In the genomic region with DNA sequence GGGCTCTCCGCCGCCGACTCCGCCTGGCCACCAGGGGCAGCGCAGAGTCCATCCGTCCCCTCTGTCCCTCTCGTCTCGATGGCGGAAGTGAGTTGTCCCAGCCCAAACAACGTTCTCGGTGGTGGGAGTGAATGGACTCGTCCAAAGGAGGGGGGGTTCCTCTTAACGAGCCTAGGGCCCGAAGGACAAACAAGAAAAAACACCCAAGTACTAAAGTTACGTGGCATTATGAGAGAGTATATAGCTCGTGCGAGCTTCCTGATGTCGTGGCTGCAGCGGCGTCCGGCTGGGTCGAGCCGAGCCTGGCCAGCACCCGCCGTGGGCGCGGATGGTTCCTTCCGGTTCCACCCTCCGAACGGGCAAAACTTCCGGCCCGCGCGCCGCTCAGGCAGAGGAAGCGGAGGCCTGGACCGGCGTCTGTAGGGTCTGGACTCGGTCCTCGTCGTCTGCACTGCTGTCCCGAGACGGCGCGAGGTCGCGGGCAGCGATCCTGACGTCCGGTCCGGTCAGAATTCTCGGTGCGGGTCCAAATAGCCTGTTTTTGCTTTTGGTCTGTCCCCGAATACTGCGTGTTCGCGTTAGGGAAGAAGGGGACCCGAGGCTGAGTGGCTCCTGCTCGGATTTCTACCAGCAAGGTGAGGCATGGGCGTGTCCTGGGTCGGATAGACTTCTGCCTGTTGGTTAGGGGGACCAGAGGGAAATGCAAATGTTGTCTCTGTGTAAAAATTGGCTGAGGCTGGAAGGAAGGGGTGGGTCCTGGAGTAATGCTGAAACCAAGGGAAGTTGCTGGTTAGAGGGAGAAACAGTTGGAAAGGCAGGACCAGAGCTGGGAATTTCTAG, we compare ENCODE assay signal across 8 mouse cellular contexts. TPM values are rescaled to one million over a fixed set of nuclear protein-coding genes. Genes with fewer than 3 reads are reported as not detected.
DNase-seq lines count a peak whose midpoint lies in the region; ATAC-seq and TF ChIP-seq lines count a peak whose summit lies in the region.

A gene (plus strand): TSS at position 362 of the 840 bp plus-strand sequence.

- peak within 1 kb of the TSS; percentile 83 for H3K27ac ChIP-seq in MEL (ENCODE audit: control insufficient read depth, low read depth, low read length)
- H3K27ac ChIP-seq in cerebellum, adult 2 months (ENCODE audit: insufficient read depth, low read length): peak within 1 kb of the TSS; percentile 92
- peak within 1 kb of the TSS; percentile 76 for H3K27ac ChIP-seq in forebrain, postnatal 0 days (ENCODE audit: low read depth, low read length)
- H3K27ac ChIP-seq in lung, embryonic 15.5 days: peak within 1 kb of the TSS; percentile 91

- peaks cover 0 to 14% of the 10 kb centered on the region in 2 experiments for H3K36me3 ChIP-seq in MEL (ENCODE audit: control insufficient read depth in 1 of 2, insufficient read depth in 2 of 2, low read length in 2 of 2)
- H3K36me3 ChIP-seq in forebrain, postnatal 0 days (ENCODE audit: insufficient read depth): peaks cover 31% of the 10 kb centered on the region
- peaks cover 22% of the 10 kb centered on the region for H3K36me3 ChIP-seq in lung, embryonic 15.5 days

- H3K4me1 ChIP-seq in MEL (ENCODE audit: control insufficient read depth in 1 of 2, insufficient read depth in 2 of 2, low read length in 2 of 2): peaks cover 3 to 20% of the 10 kb centered on the region in 2 experiments; a peak in 3 of 4 replicates
- H3K4me1 ChIP-seq in cerebellum, adult 2 months (ENCODE audit: control insufficient read depth, insufficient read depth, low read length): peaks cover 2% of the 10 kb centered on the region; the same call in 1 of the 2 replicates
- no peaks in the 10 kb centered on the region for H3K4me1 ChIP-seq in forebrain, postnatal 0 days (ENCODE audit: insufficient read depth)
- peaks cover 25% of the 10 kb centered on the region for H3K4me1 ChIP-seq in lung, embryonic 15.5 days

- TF ChIP-seq EP300 in MEL (IDR thresholded peaks at IDR 0.05; ENCODE audit: low read depth in 1 of 2, low read length in 2 of 2): peak in 1 of 2 experiments; percentile 65; a peak in 2 of 4 replicates

- H3K9ac ChIP-seq in MEL (ENCODE audit: control insufficient read depth, low read depth, low read length, poor library complexity, severe bottlenecking): peak within 1 kb of the TSS; percentile 95
- peak within 1 kb of the TSS; percentile 79 for H3K9ac ChIP-seq in forebrain, postnatal 0 days
- H3K9ac ChIP-seq in lung, embryonic 15.5 days: peak within 1 kb of the TSS; percentile 89

- no peaks in the 10 kb centered on the region for H3K27me3 ChIP-seq in MEL (ENCODE audit: control insufficient read depth in 1 of 2, insufficient read depth in 2 of 2, low read length in 2 of 2)
- no peaks in the 10 kb centered on the region for H3K27me3 ChIP-seq in cerebellum, adult 2 months (ENCODE audit: control insufficient read depth, insufficient read depth, low read length)
- H3K27me3 ChIP-seq in forebrain, postnatal 0 days (ENCODE audit: insufficient read depth, low read length): no peaks in the 10 kb centered on the region
- H3K27me3 ChIP-seq in lung, embryonic 15.5 days: no peaks in the 10 kb centered on the region

- peak within 1 kb of the TSS; percentile 96 for H3K4me2 ChIP-seq in forebrain, postnatal 0 days (ENCODE audit: low read depth)
- peak within 1 kb of the TSS; percentile 98 for H3K4me2 ChIP-seq in lung, embryonic 15.5 days

- WGBS in cerebellum, adult 2 months: under 1% methylated on average over 61 of the region's 61 CpGs
- WGBS in forebrain, postnatal 0 days: under 1% methylated on average over 61 of the region's 61 CpGs
- WGBS in lung, embryonic 15.5 days: under 1% methylated on average over 61 of the region's 61 CpGs

- H3K4me3 ChIP-seq in MEL (ENCODE audit: control insufficient read depth in 1 of 2, insufficient read depth in 1 of 2, low read depth in 2 of 2, low read length in 2 of 2): peak within 1 kb of the TSS; percentile 81 to 96
- peak within 1 kb of the TSS; percentile 89 for H3K4me3 ChIP-seq in cerebellum, adult 2 months (replicated peaks; ENCODE audit: insufficient read depth, low read depth, low read length)
- H3K4me3 ChIP-seq in forebrain, postnatal 0 days (ENCODE audit: low read depth, low read length): peak within 1 kb of the TSS; percentile 75
- peak within 1 kb of the TSS; percentile 97 for H3K4me3 ChIP-seq in lung, embryonic 15.5 days

- peak; percentile 85 to 99 (median 99) for TF ChIP-seq CTCF in MEL (IDR thresholded peaks at IDR 0.05 in 2 of 3, conservative IDR thresholded peaks at IDR 0.05 in 1 of 3; ENCODE audit: control insufficient read depth in 1 of 3, insufficient read depth in 1 of 3, low read depth in 2 of 3, low read length in 3 of 3, poor library complexity in 1 of 3, severe bottlenecking in 1 of 3)
- peak; percentile 90 for TF ChIP-seq CTCF in cerebellum, adult 2 months (IDR thresholded peaks at IDR 0.05; ENCODE audit: borderline replicate concordance, insufficient read depth, low read depth, low read length)
- TF ChIP-seq CTCF in forebrain, postnatal 0 days (IDR thresholded peaks at IDR 0.05; ENCODE audit: low read depth): peak; percentile 97

- peaks cover 13% of the 10 kb centered on the region for H3K79me2 ChIP-seq in MEL (ENCODE audit: control insufficient read depth, insufficient read depth, low read length, poor library complexity)

- peak; percentile 97 for DNase-seq in MEL (ENCODE audit: low read depth, low spot score)
- peak; percentile 91 to 94 for DNase-seq in cerebellum, adult 2 months
- peak; percentile 96 for DNase-seq in forebrain, postnatal 0 days
- peak; percentile 94 for DNase-seq in heart, postnatal 4 days
- peak; percentile 87 to 89 for DNase-seq in layer of hippocampus, adult 8-10 months (ENCODE audit: low spot score in 2 of 2)
- DNase-seq in ovary, adult 18-20 months (ENCODE audit: low spot score): peak; percentile 83
- peak; percentile 96 for DNase-seq in thymus, postnatal 0 days (ENCODE audit: low spot score)

- peak; percentile 96 for ATAC-seq in forebrain, postnatal 0 days
- ATAC-seq in lung, embryonic 15.5 days (ENCODE audit: borderline replicate concordance, extremely low read depth, low FRiP score, low TSS enrichment): peak; percentile 92

- TF ChIP-seq RAD21 in MEL (IDR thresholded peaks at IDR 0.05; ENCODE audit: low read depth, low read length): no peak; the same call in 1 of the 2 replicates

- no peaks in the 10 kb centered on the region for H3K9me3 ChIP-seq in MEL (replicated peaks; ENCODE audit: insufficient read depth, low read length)
- H3K9me3 ChIP-seq in forebrain, postnatal 0 days (ENCODE audit: low read length): no peaks in the 10 kb centered on the region
- H3K9me3 ChIP-seq in lung, embryonic 15.5 days: no peaks in the 10 kb centered on the region

- peak; percentile 92 to 95 for TF ChIP-seq POLR2A in MEL (IDR thresholded peaks at IDR 0.05; ENCODE audit: control insufficient read depth in 1 of 2, insufficient read depth in 1 of 2, low read depth in 1 of 2, low read length in 2 of 2, poor library complexity in 1 of 2)
- TF ChIP-seq POLR2A in cerebellum, adult 2 months (IDR thresholded peaks at IDR 0.05; ENCODE audit: borderline replicate concordance, insufficient read depth, low read length): peak; percentile 94

TF ChIP-seq in MEL, 35 proteins besides CTCF, POLR2A, EP300 and RAD21 (continues in another document):
- peak; percentile 100 for TF ChIP-seq CHD1 (IDR thresholded peaks at IDR 0.05; ENCODE audit: low read depth, low read length)
- TF ChIP-seq BHLHE40 (IDR thresholded peaks at IDR 0.05; ENCODE audit: borderline replicate concordance, low read depth, low read length): peak; percentile 75
- peak; percentile 90 for TF ChIP-seq KAT2A (conservative IDR thresholded peaks at IDR 0.05; ENCODE audit: low read depth, low read length)
- no peak for TF ChIP-seq MAFK (IDR thresholded peaks at IDR 0.05; ENCODE audit: borderline replicate concordance, low read depth, low read length)
- peak; percentile 87 for TF ChIP-seq MXI1 (IDR thresholded peaks at IDR 0.05; ENCODE audit: low read depth, low read length)
- TF ChIP-seq HCFC1 (IDR thresholded peaks at IDR 0.05; ENCODE audit: low read depth, low read length): peak; percentile 97
- TF ChIP-seq MAZ (IDR thresholded peaks at IDR 0.05; ENCODE audit: low read depth, low read length): peak; percentile 99; the same call in 1 of the 2 replicates
- TF ChIP-seq ETS1 (IDR thresholded peaks at IDR 0.05; ENCODE audit: low read depth, low read length): peak; percentile 79
- peak; percentile 77 for TF ChIP-seq MYB (IDR thresholded peaks at IDR 0.05; ENCODE audit: low read depth, low read length)
- TF ChIP-seq CHD2 (IDR thresholded peaks at IDR 0.05; ENCODE audit: low read length): no peak
- no peak for TF ChIP-seq POLR2AphosphoS5 (IDR thresholded peaks at IDR 0.05; ENCODE audit: borderline replicate concordance, low read depth, low read length)
- TF ChIP-seq ZKSCAN1 (IDR thresholded peaks at IDR 0.05; ENCODE audit: low read depth, low read length): no peak
- TF ChIP-seq RCOR1 (IDR thresholded peaks at IDR 0.05; ENCODE audit: low read depth, low read length): no peak
- TF ChIP-seq ZNF384 (IDR thresholded peaks at IDR 0.05; ENCODE audit: low read depth, low read length): peak; percentile 52; the same call in 1 of the 2 replicates
- TF ChIP-seq ELF1 (IDR thresholded peaks at IDR 0.05; ENCODE audit: low read depth, low read length): peak; percentile 88
- TF ChIP-seq TAL1 (IDR thresholded peaks at IDR 0.05; ENCODE audit: low read length): no peak
- TF ChIP-seq USF1 (IDR thresholded peaks at IDR 0.05; ENCODE audit: low read depth, low read length): no peak
- TF ChIP-seq USF2 (IDR thresholded peaks at IDR 0.05; ENCODE audit: borderline replicate concordance in 1 of 2, insufficient read depth in 1 of 2, low read depth in 1 of 2, low read length in 2 of 2): no peak
- TF ChIP-seq ZC3H11A (IDR thresholded peaks at IDR 0.05; ENCODE audit: low read depth, low read length): no peak
- TF ChIP-seq ZMIZ1 (IDR thresholded peaks at IDR 0.05; ENCODE audit: low read depth, low read length): 0 out of 2 replicates have a peak, but pooled peaks have one; percentile 48
- TF ChIP-seq SMC3 (IDR thresholded peaks at IDR 0.05; ENCODE audit: low read depth, low read length): peak; percentile 52; the same call in 1 of the 2 replicates

RNA-seq across cellular contexts. Expression of the gene that starts here (rescaled TPM):
- total RNA-seq in MEL (2012; rRNA removed): 75.5 and 90.3 TPM in 2 replicates
- 10 to 100 TPM in 1 of 2 experiments, not detected in 1; 75.2 TPM for polyA plus RNA-seq in MEL (2012; ENCODE audit: insufficient read depth in 1 of 2, insufficient read length in 2 of 2, low read depth in 1 of 2, low replicate concordance in 2 of 2, missing spikeins in 1 of 2)
- polyA plus RNA-seq in cerebellum, adult 2 months (2012; rRNA removed): 46.8 and 49.6 TPM in 2 replicates
- 56.3 and 60.0 TPM in 2 replicates for total RNA-seq in forebrain, postnatal 0 days (2014; rRNA removed)
- 81.3 and 94.4 TPM in 2 replicates for polyA plus RNA-seq in forebrain, postnatal 0 days (2015; fragmentation: Nextera tagmentation; extraction: Ambion mirVana)
- 10 to 100 TPM; 21.7 to 23.3 TPM for total RNA-seq in heart, postnatal 4 days (2021)
- total RNA-seq in layer of hippocampus, adult 8-10 months (2022): 10 to 100 TPM; 43.4 to 48.1 (median 46.1) TPM
- 74.5 and 76.8 TPM in 2 replicates for polyA plus RNA-seq in lung, embryonic 15.5 days (2015; fragmentation: Nextera tagmentation; extraction: Ambion mirVana)
- polyA plus RNA-seq in thymus, postnatal 0 days (2015; fragmentation: Nextera tagmentation; extraction: Ambion mirVana): 95.1 and 103 TPM in 2 replicates

Comparison
In these comparisons a context has a peak if more than half of its experiments do, and no peak if none do; other contexts are left out.
1. Peak in every context shown above with its lines: DNase-seq, ATAC-seq, H3K4me3 ChIP-seq and H3K27ac ChIP-seq.